Mouse (Mus musculus): ENCODE data around the gene Rad54l2. TPM values are rescaled to one million over a fixed set of nuclear protein-coding genes. Genes with fewer than 3 reads are reported as not detected.

Gene Rad54l2
- total and polyA plus RNA-seq, 3 experiments: 13.2 to 68.0 (median 24.8) TPM

DNA sequence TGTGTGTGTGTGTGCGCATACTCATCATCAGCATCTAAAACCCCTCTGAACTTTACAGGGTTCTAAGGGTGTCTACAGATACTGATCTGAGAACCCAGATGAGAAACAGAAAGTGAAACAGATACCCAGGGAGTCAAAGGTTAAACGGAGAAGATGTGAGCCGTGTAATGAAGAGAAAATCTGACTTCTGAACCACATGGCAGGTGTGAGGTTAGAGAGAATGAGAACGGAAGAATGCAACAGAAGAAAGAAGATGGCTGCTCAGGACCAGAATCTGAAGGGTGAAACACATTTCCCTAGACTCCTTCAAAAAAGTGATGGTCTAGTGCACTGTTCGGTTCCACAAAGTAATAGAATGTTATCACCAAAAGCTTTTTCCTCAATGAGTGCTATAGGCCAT, 36.9 kb downstream of the Rad54l2 start:
- no peak for DNase-seq

DNA sequence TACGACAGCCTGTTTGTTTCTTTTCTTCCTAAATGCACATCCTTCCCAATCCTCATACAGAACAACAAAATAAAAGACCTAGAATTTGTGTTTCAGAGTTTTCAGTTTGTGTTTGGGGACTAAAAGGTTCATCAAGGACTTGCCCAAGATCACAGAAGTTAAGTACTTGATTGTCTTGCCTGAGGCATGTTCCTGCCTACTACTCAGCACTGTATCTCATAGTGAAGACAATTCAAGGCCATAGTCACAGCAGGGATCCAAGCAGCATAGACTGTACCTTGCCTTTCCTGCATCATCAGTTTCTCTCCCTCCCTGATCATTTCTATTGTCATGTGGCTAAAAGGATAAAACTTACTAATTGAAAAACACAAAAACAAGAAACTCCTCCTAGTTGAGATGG, 49.0 kb downstream of the Rad54l2 start:
- DNase-seq: peak; percentile 20

DNA sequence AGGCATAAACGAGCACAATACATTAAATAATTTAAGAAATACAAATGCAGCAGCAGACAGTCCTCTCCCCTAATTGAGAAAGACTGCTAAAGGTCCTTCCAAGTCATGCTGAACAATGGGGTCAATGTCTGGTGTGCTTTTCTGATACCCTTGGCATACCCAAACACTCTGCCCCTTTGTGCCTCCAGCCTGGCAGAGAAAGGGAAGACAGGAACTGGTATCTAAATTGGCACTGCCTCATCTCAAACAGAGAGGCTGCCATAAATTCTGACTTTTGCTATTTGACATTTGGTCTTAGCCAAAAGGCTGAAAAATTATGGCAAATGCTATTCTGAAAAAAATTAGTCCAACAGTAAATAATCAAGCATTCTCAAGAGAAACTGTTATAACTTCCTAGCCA, 49.9 kb downstream of the Rad54l2 start:
- DNase-seq: peak; percentile 24

DNA sequence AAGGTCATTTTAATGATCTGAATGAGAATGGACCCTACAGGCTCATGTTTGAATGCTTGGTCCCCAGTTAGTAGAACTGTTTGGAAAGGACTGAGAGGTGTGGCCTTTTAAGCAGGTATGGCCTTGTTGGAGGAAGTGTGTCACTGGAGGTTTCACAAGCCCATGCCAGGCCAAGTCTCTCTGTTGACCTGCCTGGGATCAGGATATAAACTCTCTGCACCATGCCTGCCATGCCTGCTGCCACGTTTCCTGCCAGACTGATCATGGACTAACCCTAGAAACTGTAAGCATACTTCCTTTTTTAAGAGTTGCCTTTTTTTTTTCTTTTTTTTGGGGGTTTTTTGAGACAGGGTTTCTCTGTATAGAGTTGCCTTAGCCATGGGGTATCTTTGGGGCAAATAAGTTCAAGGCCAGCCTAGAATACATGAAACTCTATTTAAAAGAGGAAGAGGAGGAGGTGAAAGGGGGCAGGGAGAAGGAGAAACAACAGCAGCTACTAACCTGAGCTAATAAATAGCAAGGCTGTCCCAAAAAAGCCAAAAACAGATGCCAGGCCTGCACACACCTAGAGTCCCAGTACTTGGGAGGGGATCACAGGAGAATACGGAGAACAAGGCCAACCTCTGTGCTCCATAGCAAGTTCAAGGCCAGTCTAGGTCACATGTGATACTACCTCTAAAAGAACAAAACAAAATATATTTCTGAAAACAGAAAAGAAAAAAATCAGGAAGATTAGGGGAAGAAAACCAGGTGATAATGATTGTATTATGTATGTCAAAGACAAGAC, 50.6 kb downstream of the Rad54l2 start:
- no peak for DNase-seq

DNA sequence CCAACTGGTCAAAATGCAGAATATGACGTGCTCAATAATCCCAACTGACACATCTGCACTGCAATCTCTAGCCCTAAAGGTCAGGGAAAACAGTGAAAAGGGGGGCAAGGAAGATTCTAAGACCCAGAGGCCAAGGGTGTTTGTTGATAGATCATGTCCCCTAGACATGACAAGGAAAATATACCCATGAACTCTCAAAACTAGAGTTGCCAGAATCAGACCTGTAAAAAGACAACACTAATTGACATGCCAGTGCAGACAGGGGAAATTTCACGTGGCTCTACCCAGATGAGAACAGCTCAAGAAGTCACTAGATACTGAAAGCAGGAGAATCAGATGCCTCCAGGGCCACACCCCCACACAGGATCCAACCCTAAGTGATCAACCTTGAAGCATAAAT, 55.3 kb downstream of the Rad54l2 start:
- DNase-seq: no peak

DNA sequence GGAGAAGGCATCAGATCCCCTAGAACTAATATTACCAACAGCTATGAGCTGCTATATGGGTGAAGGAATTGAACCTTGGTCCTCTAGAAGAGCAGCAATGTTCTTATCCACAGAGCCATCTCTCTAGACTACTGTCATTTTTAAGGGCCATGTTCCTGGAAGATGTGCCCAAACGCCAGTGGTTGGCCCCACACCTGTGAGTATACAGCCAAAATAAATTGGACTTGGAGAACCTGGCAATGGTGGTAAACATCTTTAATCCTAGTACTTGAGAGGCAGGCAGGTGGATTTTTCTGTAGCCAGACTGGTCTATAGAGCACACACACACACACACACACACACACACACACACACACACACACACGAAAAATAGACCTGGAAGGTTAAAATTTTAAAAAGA, 59.6 kb downstream of the Rad54l2 start:
- DNase-seq: no peak

DNA sequence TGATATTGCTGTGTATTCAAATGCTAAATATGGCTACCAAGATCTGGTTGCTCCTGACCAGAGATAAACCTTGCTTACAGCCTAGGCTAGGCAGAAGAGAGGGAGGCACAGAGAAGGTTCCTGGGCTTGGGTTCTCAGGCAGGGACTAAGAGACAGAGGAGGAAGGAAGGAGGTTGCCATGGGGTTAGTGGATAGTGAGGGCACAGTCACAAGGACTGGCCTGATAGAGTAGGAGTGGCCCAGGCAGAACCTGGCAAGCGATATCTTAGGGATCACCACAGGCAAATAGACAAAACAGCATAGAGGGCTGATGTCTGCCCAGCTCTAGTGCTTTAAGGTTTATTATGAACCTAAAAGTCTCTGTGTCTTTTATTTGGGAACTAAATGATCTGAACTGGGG, 62.1 kb downstream of the Rad54l2 start:
- DNase-seq: no peak

DNA sequence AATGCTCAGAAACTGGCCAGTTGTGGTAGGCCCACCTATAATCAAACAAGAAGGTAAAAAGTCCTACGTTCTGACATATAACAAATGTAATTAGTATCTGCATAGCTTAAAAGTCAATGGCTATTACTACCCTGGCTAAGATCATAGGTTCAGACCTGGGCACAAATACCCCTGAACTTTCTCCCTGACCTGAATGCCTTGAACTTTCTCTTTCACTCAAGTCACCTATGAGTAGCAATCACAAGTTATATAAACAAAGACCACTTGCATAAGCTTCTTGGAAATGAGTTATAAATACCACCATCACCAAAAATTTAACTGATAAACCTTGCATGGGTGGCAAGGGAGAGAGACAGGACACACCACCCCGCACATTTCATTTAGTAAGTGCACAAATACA, 63.6 kb downstream of the Rad54l2 start:
- no peak for DNase-seq

DNA sequence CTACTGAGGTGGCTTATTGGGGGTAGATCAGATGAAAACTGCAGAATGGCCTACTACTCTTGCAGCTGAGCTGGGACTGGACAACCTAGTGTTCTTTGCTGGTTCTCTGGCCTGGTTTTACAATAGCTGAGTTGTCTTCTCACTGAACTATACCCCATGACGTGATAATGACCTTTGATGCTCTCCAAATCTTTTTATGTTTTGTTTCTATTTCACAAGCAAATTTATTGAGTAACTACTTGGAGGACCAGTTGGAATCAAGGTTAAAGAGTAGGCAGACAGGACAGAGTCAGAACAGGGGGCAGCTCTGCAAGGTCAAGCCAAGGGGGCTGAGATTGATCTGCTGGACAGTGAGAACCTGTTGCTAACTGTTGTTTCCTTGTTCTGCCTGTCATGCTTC, 64.1 kb downstream of the Rad54l2 start:
- DNase-seq: peak; percentile 40

DNA sequence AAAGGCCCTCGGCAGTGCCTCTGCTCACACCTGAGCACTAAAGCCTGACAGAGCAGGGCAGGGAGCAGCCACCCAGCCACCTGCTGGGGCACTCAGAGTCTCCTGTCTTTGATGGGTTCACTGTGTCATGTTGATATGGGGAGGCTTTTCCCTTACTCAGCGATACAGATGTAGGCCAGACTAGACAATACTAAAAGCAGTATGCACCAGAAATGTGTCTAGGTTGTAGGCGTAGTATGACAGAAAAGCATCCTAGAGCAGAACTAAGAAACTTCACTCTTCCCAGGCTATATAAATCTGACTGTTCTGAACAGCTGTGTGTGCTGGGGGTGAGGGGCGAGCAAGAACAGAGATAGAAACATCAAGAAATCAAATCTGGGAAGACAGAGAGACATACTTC, 72.3 kb downstream of the Rad54l2 start:
- no peak for DNase-seq

DNA sequence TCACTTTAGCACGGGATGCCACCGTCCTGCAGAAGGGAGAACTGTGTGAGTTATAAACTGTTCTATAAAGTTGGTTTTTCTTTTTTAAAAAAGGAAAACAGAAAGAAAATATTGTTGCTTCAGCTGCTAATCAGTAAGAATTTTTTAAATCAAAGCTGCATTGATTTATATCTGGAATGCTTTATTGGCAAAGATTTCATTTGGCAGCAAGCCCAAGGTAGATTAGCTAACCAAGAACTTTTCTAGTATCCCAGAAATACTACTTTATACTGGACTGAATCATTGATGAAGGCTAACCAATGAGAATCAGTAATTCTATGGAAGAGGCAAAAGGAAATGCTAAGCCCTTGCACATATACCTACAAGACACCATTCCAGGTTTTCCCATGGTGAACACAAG, 72.8 kb downstream of the Rad54l2 start:
- DNase-seq: peak; percentile 53

DNA sequence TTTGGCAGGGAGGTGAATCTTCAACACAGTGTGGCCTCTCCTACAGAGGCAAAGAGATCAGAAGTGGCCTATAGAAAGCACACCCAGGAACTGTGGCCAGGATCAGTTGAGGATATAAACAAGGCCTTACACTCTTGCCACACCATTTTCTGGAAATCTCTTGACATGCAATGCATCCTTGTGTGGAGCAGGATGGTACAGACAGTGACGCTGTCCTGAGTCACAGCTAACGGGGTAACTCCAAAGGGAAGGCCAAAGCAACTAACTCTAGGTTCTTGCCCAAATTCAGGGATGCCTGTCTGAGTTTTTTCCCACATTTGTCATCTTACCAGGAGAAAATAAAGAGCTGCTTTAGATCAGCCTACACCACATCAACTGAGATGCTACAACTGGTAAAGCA, 76.5 kb downstream of the Rad54l2 start:
- DNase-seq: peak; percentile 51

DNA sequence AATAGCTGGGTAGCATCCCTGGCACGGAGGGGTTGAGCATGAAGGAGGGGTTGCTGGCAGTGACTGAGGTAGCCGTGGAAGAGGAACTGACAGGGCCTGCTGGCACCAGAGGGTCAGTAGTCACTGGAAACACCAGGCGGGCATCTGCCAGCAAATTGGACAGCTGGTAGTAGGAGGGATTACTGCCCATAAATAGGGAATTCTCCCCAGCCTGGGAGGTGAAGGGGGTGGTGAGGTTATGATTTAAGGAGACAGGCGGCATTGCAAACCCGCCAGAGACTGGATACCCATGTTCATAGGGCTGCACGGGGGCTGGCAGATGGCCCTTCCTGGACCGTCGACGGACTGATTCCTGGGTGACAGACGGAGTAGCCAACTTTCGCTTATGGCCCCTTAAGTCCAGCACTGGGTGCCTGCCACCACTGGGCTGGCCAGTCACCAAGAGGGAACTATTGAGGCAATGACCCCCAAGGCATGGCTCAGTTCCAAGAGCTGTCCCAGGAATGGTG, 96.0 kb downstream of the Rad54l2 start:
- no peak for DNase-seq

DNA sequence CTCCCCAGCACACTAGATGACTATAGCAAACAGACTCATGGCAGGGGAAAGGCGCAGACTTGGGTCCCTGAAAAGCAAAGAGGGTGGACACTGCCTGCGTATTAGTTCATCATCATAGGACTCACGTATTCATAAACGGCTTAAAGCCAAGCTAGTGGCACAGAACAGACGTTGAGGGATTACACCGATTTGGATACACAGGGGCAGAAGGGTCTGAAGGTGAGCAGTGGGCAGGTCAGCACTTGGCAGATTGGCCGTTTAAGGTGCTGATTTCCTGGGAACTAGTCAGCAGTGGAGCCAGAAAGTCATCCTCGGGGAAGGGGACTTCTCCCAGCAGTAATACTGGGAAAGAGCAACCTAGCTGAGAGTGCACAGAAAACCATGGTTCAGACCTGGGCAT, 100.2 kb downstream of the Rad54l2 start:
- no peak for DNase-seq

DNA sequence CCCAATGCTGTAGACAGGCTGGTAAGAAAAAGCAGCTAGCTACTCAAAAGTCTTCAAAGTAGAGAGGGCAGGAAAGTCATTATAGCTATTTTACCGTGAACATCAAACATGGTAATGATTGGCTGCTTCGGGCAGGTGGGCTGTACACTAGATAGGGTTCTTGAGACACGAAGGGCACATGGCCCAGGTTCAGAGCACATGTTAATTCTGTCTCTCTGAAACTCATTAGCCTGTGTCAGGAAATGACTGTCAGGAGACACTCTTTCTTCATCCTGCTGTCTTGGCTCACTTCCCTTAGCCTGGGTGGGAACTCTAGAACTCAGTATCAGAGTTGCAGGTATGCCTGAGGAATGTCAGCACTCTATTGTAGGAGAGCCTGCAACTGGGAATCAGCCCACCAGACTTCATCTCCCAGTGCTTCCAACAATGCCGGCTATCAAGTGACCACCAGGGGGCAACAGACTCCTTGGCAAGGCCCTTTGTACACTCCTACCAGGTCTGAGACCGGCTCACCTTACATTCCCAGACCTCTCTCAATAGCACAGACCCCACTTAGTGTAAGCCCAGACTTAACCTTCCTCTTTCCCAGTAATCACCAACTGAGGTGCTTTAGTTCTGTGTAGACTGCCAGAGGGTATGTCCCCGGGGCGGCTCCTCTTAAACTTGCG, 101.9 kb downstream of the Rad54l2 start:
- DNase-seq: peak; percentile 72

DNA sequence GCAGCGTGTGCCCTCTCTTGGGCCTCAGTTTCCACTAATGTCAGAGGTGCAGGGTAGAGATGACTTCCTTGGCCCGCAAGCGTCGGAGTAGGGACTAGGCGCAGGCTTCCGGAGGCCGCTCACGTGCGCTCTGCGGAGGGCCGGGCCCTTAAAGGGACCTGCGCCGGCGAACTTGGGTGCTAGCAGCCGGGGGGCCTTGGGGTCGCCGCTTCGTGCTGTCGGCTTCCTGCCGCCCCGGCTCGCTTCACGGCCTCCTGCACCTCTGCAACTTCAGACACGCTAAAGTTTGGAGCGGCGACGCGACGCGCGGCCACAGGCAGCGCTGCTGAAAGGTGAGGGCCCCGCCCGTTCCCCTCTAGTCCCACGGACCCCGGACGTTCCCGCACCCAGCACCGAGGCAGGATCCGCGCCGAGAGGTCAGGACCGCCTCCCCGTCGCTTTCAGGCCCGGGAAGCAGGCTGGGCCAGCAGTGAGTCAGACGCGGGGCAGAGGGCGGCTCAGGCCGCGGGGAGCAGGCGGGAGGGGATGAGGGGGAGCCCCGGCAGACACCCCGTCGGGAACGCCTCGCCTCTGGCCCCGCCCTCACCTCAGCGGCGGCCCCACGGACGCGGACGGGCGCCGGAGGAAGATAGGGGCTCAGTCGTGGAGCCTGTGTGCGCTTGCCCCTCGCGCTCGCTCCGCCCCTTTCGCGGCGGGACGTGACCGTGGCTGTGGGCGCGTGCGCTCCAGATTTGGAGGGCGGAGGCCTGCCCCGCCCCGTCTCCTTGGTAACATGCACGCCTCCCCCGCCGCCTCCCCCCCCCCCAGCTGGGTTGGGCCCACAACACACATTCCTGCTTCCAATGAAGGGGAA, 103.5 kb downstream of the Rad54l2 start, which contains the start of gene Tex264:
Gene Tex264 (minus strand): TSS at position 679 of the 853 bp plus-strand sequence.
- peak; percentile 95 for DNase-seq

DNA sequence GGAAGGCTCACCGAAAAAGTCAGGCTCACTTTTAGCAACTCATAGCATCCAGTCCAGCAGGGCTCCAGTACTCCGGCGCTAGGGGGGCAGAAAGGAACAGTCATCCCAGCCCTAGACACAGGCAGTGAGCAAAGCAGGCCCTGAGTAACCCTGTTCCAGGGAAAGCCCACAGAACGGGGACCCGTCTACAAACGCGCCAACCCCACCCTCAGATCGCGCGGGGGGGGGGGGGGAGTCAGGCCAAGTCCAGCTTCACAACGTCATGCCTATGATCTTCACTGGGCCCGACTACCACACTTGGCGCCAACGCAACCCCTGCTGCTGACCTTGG, 104.1 kb downstream of the Rad54l2 start:
- peak; percentile 72 for DNase-seq

DNA sequence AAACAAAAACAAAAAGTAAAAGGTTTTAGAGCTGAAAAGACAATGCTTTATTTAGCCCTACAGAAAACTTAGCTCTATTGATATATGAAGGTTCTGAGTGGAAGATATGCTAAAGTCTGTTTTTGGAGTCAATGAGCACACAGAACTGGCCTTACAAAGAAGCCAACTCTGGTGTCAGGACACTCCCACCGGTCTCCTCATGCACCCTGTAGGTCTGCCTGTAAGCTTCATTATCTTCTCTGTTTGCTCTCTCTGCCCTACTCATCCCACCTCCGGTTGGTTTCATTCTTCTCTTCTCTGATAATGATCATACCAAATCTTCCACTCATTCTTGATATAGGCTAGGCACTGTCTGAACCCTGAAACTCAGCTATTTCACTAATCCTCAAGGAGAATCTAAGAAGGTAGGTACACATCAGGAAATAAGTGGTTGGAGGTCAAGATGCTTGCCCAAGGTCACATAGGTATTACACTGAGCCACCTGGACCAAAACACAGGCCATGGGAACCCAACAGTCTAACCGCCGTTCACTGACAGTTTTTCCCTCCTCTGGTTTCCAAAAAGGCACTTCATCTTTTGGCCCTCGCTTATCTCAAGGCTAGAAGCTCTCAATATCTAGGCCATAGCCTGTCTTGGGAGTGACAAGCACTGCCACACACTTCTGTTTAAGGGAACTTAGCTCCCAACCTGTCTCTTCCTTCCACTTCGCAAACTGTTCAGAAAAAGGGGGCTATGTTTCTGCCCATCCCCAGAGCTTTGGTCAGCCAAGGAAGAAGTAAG, 104.7 kb downstream of the Rad54l2 start:
- no peak for DNase-seq

DNA sequence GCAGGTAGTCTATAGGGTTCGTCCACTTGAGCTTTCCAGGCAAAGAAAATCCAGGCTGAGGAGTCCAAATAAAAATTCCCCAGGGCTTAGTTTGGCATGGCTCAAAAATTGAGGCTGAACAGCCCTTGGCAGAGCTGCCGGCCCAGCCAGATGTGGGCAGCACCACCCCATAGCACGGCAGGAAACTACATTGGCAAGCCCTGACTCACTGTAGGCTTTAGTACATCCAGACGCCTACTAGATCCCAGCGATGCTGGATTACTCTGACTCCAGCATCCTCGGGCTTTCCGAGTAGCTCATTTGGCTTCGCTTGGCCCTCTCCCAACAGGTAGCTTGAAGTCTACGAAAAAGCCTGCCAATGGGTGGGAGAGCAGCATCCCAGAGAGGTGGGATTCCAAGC, 108.0 kb downstream of the Rad54l2 start:
- DNase-seq: no peak

DNA sequence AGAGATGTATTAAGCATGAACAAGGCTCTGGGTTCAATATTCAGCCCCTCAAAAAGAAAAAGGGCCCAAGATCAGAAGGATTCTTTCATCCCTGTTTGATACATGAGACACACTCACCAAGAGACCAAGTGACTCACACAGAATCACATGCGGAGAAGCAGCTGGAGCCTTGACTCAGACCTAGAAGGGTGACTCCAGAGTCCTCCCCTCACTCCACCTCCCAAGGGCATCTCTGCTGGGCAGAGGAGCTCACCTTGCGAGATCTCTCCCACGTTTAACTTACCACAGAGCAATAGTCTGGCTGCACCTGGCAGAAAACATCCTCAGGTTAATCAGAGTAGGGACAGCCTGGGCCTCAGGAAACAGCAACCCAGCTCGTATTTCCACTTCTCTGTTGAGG, 110.8 kb downstream of the Rad54l2 start:
- DNase-seq: peak; percentile 71

DNA sequence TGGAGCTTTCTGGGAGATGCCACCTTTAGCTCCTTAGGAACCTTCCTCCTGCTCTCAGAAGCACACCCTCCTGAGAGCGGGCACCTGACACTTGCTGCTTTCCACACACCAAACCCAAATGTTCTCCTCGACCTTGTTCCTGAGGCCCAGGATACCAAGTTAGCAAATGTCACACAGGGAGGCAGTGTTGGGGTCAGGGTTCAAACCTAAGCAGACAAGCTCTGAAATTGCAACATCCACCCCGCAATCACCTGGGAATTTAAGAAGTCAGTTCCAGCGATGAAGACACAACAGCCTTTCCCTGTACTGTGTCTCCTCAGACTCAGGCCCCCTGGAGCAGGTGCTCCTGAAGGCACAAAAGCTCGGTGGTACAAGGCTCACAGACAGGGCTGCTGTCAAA, 111.3 kb downstream of the Rad54l2 start:
- DNase-seq: peak; percentile 17

DNA sequence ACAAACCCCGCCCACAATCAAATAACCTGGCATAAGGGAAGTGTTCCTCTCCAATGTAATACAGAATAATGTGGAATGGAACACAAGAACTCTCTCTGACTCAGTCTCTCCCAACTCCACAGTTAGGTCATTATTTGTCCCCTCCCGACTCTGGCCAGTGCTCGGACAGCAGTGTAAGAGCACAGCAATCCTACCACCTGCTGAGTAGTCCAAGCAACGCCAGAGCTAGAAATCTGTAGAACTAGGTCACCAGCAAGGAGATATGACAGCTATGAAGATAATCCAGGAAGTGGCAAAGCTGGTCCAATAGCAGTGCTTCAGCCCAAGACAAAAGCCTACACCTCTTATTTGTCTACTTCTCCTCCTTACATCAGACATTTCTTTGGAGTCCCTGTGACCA, 112.4 kb downstream of the Rad54l2 start:
- no peak for DNase-seq

Measured in adrenal gland, adult 2 months (tissue).